Mouse (Mus musculus) midbrain, embryonic 16.5 days (tissue): ENCODE results near the gene Dgcr8. TPM values are rescaled to one million over a fixed set of nuclear protein-coding genes. Genes with fewer than 3 reads are reported as not detected.

Experiments used
- microRNA counts: library from miRNA; unstranded; fragments of <30 nt; microRNA quantifications from one replicate; lab custom pipeline; 2016
- microRNA-seq: library from miRNA; unstranded; fragments of <30 nt; microRNA quantifications from one replicate; pipeline ENCODE4, GENCODE M21; 2017
- polyA plus RNA-seq: library from polyadenylated mRNA; unstranded; fragments of >200 nt; fragmentation: Nextera tagmentation; extraction: Ambion mirVana; gene quantifications from 2 replicates; pipeline ENCODE4 v1.2.1, GENCODE M21; 2015

Gene Dgcr8
- polyA plus RNA-seq, 1 experiment from 2014 or later: 31.1 TPM

MicroRNAs encoded within 50 kb of the gene (microRNA counts, 519-probe panel; counts per million panel counts)
- microRNA mmu-miR-1306 (lab: Ali Mortazavi, UCI): 2,003 counts per million, percentile 48 among the panel's probes with 10 or more counts
- 2,315 counts per million, percentile 69 among the panel's probes with 10 or more counts for microRNA mmu-miR-185 (lab: Ali Mortazavi, UCI)

Small RNA genes lying within 50 kb of the gene (microRNA-seq; reads per million reads assigned to microRNA genes)
- gene Gm24572 (not detected), gene Mir1306 (270 reads per million, percentile 66 among the genes with 10 or more reads in this experiment), gene Mir185 (615 reads per million, percentile 75 among the genes with 10 or more reads in this experiment)

Other genes with a start within 250 kb of the Dgcr8 start
- 155 and 157 TPM in 2 replicates for gene Dgcr6, start 236.4 kb downstream of the Dgcr8 start, polyA plus RNA-seq
- gene Prodh, start 199.0 kb downstream of the Dgcr8 start, polyA plus RNA-seq: 3.6 and 4.1 TPM in 2 replicates
- gene Rtn4r, start 161.6 kb downstream of the Dgcr8 start, polyA plus RNA-seq: 26.6 and 29.7 TPM in 2 replicates
- 0.14 TPM in 1 of 2 replicates, not detected in the other for gene Ccdc188, start 71.4 kb downstream of the Dgcr8 start, polyA plus RNA-seq
- 13.8 and 17.9 TPM in 2 replicates for gene Zdhhc8, start 54.1 kb downstream of the Dgcr8 start, polyA plus RNA-seq
- 105 and 106 TPM in 2 replicates for gene Trmt2a, start 40.6 kb downstream of the Dgcr8 start, polyA plus RNA-seq
- 359 and 384 TPM in 2 replicates for gene Ranbp1, start 40.5 kb downstream of the Dgcr8 start, polyA plus RNA-seq
- gene Gm49776, start 30.9 kb downstream of the Dgcr8 start, polyA plus RNA-seq: not detected in 2 replicates
- gene Tango2, start 58.9 kb upstream of the Dgcr8 start, polyA plus RNA-seq: 78.7 and 82.5 TPM in 2 replicates
- gene Arvcf, start 58.9 kb upstream of the Dgcr8 start, polyA plus RNA-seq: 77.1 and 80.2 TPM in 2 replicates
- 36.6 and 37.0 TPM in 2 replicates for gene Txnrd2, start 137.1 kb upstream of the Dgcr8 start, polyA plus RNA-seq
- gene Comt, start 137.6 kb upstream of the Dgcr8 start, polyA plus RNA-seq: 96.6 and 112 TPM in 2 replicates
- 16.5 and 17.6 TPM in 2 replicates for gene Gnb1l, start 209.5 kb upstream of the Dgcr8 start, polyA plus RNA-seq
- gene Rtl10, start 209.7 kb upstream of the Dgcr8 start, polyA plus RNA-seq: 3.3 and 3.5 TPM in 2 replicates